Mouse (Mus musculus) urinary bladder, postnatal 4 days (tissue): ENCODE measurements at regions not wholly inside any gene's neighbourhood (a gene's known extent, or its start where the extent isn't known, plus 50 kb on each side); places are given as distances from the start of the nearest gene placed in this dataset.
A peak's percentile ranks its signal among the peaks of the same experiment; 100 is the strongest.
"Not testable (repeated sequence)": the region's sequence is repeated elsewhere in the genome, so short reads cannot be mapped to it uniquely, and the experiment has no call there.

ENCODE experiments used
- DNase-seq, 2 experiments: peaks; one replicate each; pipeline ENCODE4 v3.0.0; 2021 to 2022; ENCODE audit warnings: low spot score in 2 of 2

- no peak for DNase-seq
Measured at GRCm38 (mm10) chr12:104637046-104638032, 114.4 kb downstream of the Dicer1 start.

GRCm38 (mm10) chr12:104636474-104636873 is 115.3 kb downstream of the Dicer1 start:
- DNase-seq = no peak

GRCm38 (mm10) chr12:104634818-104635217 is 116.9 kb downstream of the Dicer1 start:
- DNase-seq = no peak

- no peak for DNase-seq
Measured at GRCm38 (mm10) chr12:104630590-104630989, 121.2 kb downstream of the Dicer1 start.

- no peak for DNase-seq
Measured at GRCm38 (mm10) chr12:104629449-104629848, 122.3 kb downstream of the Dicer1 start.

- peak in 1 of 2 experiments; percentile 34 for DNase-seq
Measured at GRCm38 (mm10) chr12:104626054-104626453, 125.7 kb downstream of the Dicer1 start.

GRCm38 (mm10) chr12:104623896-104624685 is 127.7 kb downstream of the Dicer1 start:
- DNase-seq = peak in 1 of 2 experiments; percentile 39

GRCm38 (mm10) chr12:104617111-104617725 is 134.5 kb downstream of the Dicer1 start:
- peak in 1 of 2 experiments; percentile 58 for DNase-seq

GRCm38 (mm10) chr12:104614240-104614639 is 137.5 kb downstream of the Dicer1 start:
- no peak for DNase-seq

- no peak for DNase-seq
Measured at GRCm38 (mm10) chr12:104609767-104610166, 136.6 kb upstream of the Gsc start.

- DNase-seq = not testable (repeated sequence)
Measured at GRCm38 (mm10) chr12:104608956-104609355, 135.8 kb upstream of the Gsc start.

GRCm38 (mm10) chr12:104607410-104607809 is 134.3 kb upstream of the Gsc start:
- no peak for DNase-seq

GRCm38 (mm10) chr12:104605535-104606399 is 132.6 kb upstream of the Gsc start:
- no peak for DNase-seq

GRCm38 (mm10) chr12:104598056-104598455 is 124.9 kb upstream of the Gsc start:
- no peak for DNase-seq

- no peak for DNase-seq
Measured at GRCm38 (mm10) chr12:104593526-104594155, 120.5 kb upstream of the Gsc start.

- no peak for DNase-seq
Measured at GRCm38 (mm10) chr12:104592791-104593525, 119.8 kb upstream of the Gsc start.

- no peak for DNase-seq
Measured at GRCm38 (mm10) chr12:104591571-104591970, 118.4 kb upstream of the Gsc start.

GRCm38 (mm10) chr12:104590291-104590690 is 117.2 kb upstream of the Gsc start:
- no peak for DNase-seq

GRCm38 (mm10) chr12:104584408-104584807 is 111.3 kb upstream of the Gsc start:
- DNase-seq = no peak

GRCm38 (mm10) chr12:104580796-104581195 is 107.7 kb upstream of the Gsc start:
- DNase-seq = no peak
